Mouse (Mus musculus): Measurements from ENCODE around the gene Lrp3. TPM values are rescaled to one million over a fixed set of nuclear protein-coding genes. Genes with fewer than 3 reads are reported as not detected.

Gene Lrp3
- polyA plus RNA-seq, 1 experiment from 2014 or later = 21.7 TPM

DNA sequence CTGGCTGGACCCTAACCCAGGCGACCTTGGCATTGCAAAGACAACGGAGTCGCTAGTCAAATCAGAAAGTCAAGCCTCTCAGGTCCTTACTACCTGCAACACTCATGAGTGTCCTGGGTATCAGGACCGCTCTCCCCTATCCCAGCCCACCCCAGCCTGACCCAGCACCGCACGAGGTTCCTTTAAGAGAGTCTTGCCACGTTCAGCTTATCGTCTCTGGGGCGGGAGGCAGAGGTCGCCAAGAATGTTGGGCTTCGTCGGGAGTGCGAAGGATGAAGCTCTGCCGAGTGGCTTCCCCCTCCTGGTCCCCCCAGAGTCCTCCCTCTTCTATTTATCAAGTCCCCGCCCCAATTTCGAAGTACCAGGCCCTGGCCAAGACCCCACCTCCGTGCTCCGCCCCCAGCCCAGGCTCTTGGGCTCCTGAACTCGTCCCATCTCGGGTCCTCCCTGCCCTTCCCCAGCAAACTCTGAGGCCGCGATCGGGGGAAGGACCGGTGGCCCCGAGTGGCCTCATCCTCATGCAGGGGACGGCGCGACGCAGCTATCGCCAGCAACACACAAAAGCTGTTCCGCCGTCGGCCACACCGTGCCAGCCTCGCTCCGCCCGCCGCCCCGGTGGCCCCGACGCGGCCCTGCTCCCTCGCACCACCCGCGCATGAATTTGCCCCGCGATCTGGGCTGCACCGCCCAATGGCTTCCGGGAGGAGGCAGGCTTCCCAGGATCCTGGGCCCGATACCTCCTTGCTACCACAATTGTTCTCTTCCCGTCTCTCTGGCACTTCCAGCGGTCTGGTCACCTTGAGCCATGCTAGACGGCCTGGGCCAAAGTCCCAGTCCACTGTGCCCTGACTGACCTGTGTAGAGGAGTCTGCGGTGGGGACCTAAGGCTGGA is 30.2 kb downstream of the Lrp3 start:
- H3K27ac ChIP-seq (replicated peaks) = no peak overlapping the region
- no peaks in the 10 kb centered on the region for H3K36me3 ChIP-seq
- WGBS = 3% methylated on average over 54 of the region's 54 CpGs
- ATAC-seq (ENCODE audit: low read depth) = peak; percentile 72
- H3K27me3 ChIP-seq = peaks cover 56% of the 10 kb centered on the region
- peak overlapping the region; percentile 34 for H3K4me3 ChIP-seq
- H3K9ac ChIP-seq = peak overlapping the region; percentile 61
- peaks cover 9% of the 10 kb centered on the region; the same call in 1 of the 2 replicates for H3K9me3 ChIP-seq
- peaks cover 20% of the 10 kb centered on the region for H3K4me1 ChIP-seq (replicated peaks)
- H3K4me2 ChIP-seq = peak overlapping the region; percentile 57

- H3K4me1 ChIP-seq (replicated peaks) = peaks cover 5% of the 10 kb centered on the region; the same call in 1 of the 2 replicates
- H3K4me2 ChIP-seq = no peak overlapping the region
- no peak overlapping the region for H3K4me3 ChIP-seq
- no peak overlapping the region for H3K27ac ChIP-seq (replicated peaks)
- H3K36me3 ChIP-seq = no peaks in the 10 kb centered on the region
- 53% methylated on average over 18 of the region's 18 CpGs for WGBS
- no peaks in the 10 kb centered on the region for H3K9me3 ChIP-seq
- ATAC-seq (ENCODE audit: low read depth) = no peak
- peaks cover 14% of the 10 kb centered on the region for H3K27me3 ChIP-seq
- H3K9ac ChIP-seq = no peak overlapping the region
These were observed 38.6 kb downstream of the Lrp3 start for GRCm38 (mm10) chr7:35176412-35177381.

- no peak overlapping the region for H3K9ac ChIP-seq
- H3K4me2 ChIP-seq = no peak overlapping the region
- H3K27me3 ChIP-seq = peaks cover 17% of the 10 kb centered on the region
- ATAC-seq (ENCODE audit: low read depth) = no peak
- H3K9me3 ChIP-seq = no peaks in the 10 kb centered on the region
- peaks cover 9% of the 10 kb centered on the region; the same call in 1 of the 2 replicates for H3K4me1 ChIP-seq (replicated peaks)
- H3K27ac ChIP-seq (replicated peaks) = no peak overlapping the region
- no peak overlapping the region for H3K4me3 ChIP-seq
- WGBS = 93% methylated on average over 4 of the region's 4 CpGs
- no peaks in the 10 kb centered on the region for H3K36me3 ChIP-seq
These were observed 39.8 kb downstream of the Lrp3 start for GRCm38 (mm10) chr7:35175533-35175932.

GRCm38 (mm10) chr7:35172519-35172918 is 42.8 kb downstream of the Lrp3 start:
- WGBS = 75% methylated on average over 4 of the region's 4 CpGs
- no peak overlapping the region for H3K4me3 ChIP-seq
- no peak for ATAC-seq (ENCODE audit: low read depth)
- H3K4me2 ChIP-seq = no peak overlapping the region
- no peaks in the 10 kb centered on the region for H3K36me3 ChIP-seq
- H3K27me3 ChIP-seq = peaks cover 27% of the 10 kb centered on the region
- peaks cover 9% of the 10 kb centered on the region; the same call in 1 of the 2 replicates for H3K4me1 ChIP-seq (replicated peaks)
- H3K9me3 ChIP-seq = no peaks in the 10 kb centered on the region
- no peak overlapping the region for H3K9ac ChIP-seq
- no peak overlapping the region for H3K27ac ChIP-seq (replicated peaks)

DNA sequence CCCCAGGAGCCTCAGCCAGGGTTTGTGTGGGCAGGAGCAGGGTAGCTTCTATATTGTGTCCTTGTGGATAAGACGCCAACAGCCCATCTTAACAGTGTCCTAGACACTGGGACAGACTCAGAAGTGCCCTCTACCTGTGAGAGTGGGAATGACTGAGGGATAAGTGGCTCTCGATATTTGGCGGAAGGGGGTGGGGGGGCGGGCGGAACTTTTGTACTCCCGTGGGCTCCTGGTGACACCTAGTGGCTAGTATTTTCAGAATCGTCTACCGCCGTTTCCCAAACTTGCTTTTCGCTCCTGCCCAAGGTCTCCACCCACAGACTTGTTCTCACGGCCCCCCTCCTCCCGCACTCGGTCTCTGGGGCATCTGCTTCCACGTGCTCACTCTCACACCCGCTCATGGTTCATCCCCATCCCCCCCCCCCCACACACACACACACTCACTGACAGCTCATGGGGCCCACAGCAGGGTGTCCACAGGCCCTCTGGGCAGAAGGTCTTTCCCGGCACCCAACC is 43.4 kb downstream of the Lrp3 start:
- peak; percentile 76 for ATAC-seq (ENCODE audit: low read depth)
- peaks cover 27% of the 10 kb centered on the region for H3K27me3 ChIP-seq

DNA sequence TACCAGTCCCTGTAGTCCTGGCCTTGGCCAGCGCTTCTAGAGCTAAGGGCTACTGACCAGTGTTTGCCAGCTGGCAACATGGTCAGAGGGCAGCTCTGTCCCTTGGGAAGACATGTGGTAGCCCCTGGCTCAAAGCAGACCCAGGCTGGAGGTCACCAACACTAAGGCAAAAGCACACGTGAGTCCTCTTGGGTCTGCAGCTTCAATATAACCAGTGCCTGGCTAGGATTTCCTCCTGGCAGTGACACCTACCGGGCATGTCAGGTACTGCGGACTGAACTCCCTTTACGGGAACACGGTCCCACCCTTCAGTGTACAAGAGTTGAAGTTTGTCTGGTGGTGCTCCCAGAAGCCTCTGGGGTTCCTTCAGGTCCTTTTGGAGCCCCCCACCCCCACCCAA is 46.0 kb downstream of the Lrp3 start:
- WGBS = 15% methylated on average over 6 of the region's 6 CpGs
- no peak overlapping the region for H3K4me3 ChIP-seq

More for the DNA sequence above, 43.4 kb downstream of the Lrp3 start:
- no peak overlapping the region for H3K4me3 ChIP-seq
- no peaks in the 10 kb centered on the region for H3K9me3 ChIP-seq
- peak overlapping the region; percentile 20; the same call in 1 of the 2 replicates for H3K4me2 ChIP-seq
- H3K4me1 ChIP-seq (replicated peaks) = peaks cover 9% of the 10 kb centered on the region; the same call in 1 of the 2 replicates
- no peaks in the 10 kb centered on the region for H3K36me3 ChIP-seq
- WGBS = under 1% methylated on average over 14 of the region's 16 CpGs
- H3K27ac ChIP-seq (replicated peaks) = no peak overlapping the region
- H3K9ac ChIP-seq = no peak overlapping the region

DNA sequence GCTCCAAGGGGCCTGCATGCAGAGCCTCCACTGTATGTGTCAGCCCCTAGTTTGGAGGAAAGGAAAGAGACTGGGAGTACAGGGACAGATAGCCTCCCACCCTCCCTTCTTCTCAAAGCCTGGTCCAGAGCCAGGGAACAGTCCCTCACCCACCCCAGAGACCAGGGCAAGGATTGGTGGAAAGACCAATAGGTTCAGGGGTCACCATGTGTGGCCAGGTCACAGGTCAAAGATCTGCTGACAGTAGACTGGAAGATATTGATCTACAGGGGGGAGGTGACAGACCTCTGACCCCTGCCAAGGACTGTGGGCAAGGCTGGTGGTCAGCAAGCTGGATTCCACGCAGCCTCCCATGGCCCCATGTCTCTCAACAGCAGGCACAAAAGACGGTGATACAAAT is 47.4 kb downstream of the Lrp3 start:
- no peak overlapping the region for H3K4me2 ChIP-seq
- H3K4me3 ChIP-seq = no peak overlapping the region
- 53% methylated on average over 2 of the region's 2 CpGs for WGBS
- H3K9me3 ChIP-seq = no peaks in the 10 kb centered on the region
- H3K9ac ChIP-seq = no peak overlapping the region
- no peak for ATAC-seq (ENCODE audit: low read depth)
- H3K36me3 ChIP-seq = no peaks in the 10 kb centered on the region
- H3K4me1 ChIP-seq (replicated peaks) = peaks cover 9% of the 10 kb centered on the region; the same call in 1 of the 2 replicates
- peaks cover 21% of the 10 kb centered on the region for H3K27me3 ChIP-seq
- no peak overlapping the region for H3K27ac ChIP-seq (replicated peaks)

More for the DNA sequence above, 46.0 kb downstream of the Lrp3 start:
- Histone ChIP-seq H3K9me3 (no peaks in the 10 kb centered on the region), H3K4me2 (no peak overlapping the region), H3K27ac (replicated peaks) (no peak overlapping the region), H3K4me1 (replicated peaks) (peaks cover 9% of the 10 kb centered on the region; the same call in 1 of the 2 replicates), H3K27me3 (peaks cover 27% of the 10 kb centered on the region), H3K36me3 (no peaks in the 10 kb centered on the region), H3K9ac (no peak overlapping the region)
- ATAC-seq (ENCODE audit: low read depth) = peak; percentile 13; the same call in 1 of the 2 replicates

DNA sequence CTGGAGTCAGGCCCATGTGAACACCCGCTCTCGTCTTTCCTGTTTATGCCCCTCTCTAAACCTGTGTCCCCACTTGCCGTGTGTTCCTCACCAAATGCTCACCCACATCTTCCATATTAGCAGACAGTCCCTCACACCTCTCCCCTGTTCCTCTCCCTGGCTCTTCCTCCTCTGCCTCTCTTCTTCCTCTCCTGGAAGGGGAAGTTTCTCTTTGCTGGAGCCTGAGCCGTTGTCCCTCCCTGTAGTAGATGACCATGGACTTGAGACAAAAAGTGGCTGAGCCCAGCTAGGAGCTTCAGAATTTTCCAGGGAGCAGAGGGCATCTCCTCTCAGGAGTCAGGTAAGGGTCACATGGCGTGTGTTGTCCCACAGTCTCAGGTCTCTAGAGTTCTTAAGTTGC is 48.3 kb downstream of the Lrp3 start:
- Histone ChIP-seq H3K9me3 (no peaks in the 10 kb centered on the region), H3K4me1 (replicated peaks) (peaks cover 4% of the 10 kb centered on the region; the same call in 1 of the 2 replicates), H3K27ac (replicated peaks) (no peak overlapping the region), H3K36me3 (no peaks in the 10 kb centered on the region), H3K4me2 (no peak overlapping the region), H3K9ac (no peak overlapping the region), H3K27me3 (peaks cover 14% of the 10 kb centered on the region), H3K4me3 (no peak overlapping the region)
- no peak for ATAC-seq (ENCODE audit: low read depth)
- WGBS = 83% methylated on average over 5 of the region's 5 CpGs

DNA sequence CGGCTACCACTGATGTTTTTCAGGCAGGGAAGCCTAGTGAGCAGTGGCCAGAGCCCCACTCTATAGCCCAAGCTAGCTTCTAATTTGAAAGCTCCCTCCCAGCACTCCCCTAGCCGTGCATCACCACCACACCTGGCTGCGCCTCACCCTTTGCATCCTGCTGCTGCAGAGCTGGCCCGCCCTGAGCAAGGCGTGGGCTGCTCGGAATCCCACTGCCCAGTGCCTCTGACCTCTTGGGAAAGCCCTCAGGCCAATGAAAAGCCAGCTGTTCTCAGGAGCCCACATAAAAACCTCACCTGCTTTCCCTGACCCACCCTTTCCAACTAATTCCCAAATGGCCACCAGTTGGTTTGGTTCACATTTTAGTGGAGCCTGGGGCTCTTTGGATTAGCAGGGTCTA is 51.2 kb downstream of the Lrp3 start:
- no peaks in the 10 kb centered on the region for H3K27me3 ChIP-seq
- no peaks in the 10 kb centered on the region for H3K36me3 ChIP-seq
- no peak overlapping the region for H3K9ac ChIP-seq
- H3K9me3 ChIP-seq = no peaks in the 10 kb centered on the region
- no peak overlapping the region for H3K4me2 ChIP-seq
- 80% methylated on average over 6 of the region's 6 CpGs for WGBS
- no peak overlapping the region for H3K27ac ChIP-seq (replicated peaks)
- no peak for ATAC-seq (ENCODE audit: low read depth)
- H3K4me3 ChIP-seq = no peak overlapping the region
- no peaks in the 10 kb centered on the region for H3K4me1 ChIP-seq (replicated peaks)

DNA sequence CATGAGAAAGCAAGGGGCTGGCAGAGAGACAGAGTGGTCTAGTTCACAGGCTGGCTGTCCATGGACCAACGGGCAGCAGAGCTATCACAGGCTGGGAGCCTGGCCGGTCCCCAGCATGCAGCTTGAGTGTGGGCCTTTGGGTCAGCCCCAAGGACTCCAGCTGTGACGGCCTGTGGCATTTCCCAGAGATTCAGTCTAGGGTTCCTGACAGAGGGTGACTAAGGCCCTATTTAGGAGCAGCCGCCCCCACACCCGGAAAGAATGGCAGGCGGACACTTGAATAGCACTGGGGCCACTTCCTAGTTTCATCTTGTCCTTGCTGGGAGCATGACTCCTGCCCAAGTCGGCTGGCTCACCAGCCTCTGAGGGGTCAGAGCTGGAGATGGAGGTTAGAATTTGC is 51.7 kb downstream of the Lrp3 start:
- Histone ChIP-seq H3K9me3 (no peaks in the 10 kb centered on the region), H3K36me3 (no peaks in the 10 kb centered on the region), H3K27ac (replicated peaks) (no peak overlapping the region), H3K4me3 (no peak overlapping the region), H3K4me2 (no peak overlapping the region), H3K9ac (no peak overlapping the region), H3K27me3 (no peaks in the 10 kb centered on the region), H3K4me1 (replicated peaks) (no peaks in the 10 kb centered on the region)
- ATAC-seq (ENCODE audit: low read depth) = no peak
- WGBS = 84% methylated on average over 7 of the region's 7 CpGs

GRCm38 (mm10) chr7:35162443-35162842 is 52.9 kb downstream of the Lrp3 start:
- H3K36me3 ChIP-seq = no peaks in the 10 kb centered on the region
- H3K27ac ChIP-seq (replicated peaks) = no peak overlapping the region
- H3K27me3 ChIP-seq = no peaks in the 10 kb centered on the region
- no peak overlapping the region for H3K9ac ChIP-seq
- H3K4me1 ChIP-seq (replicated peaks) = no peaks in the 10 kb centered on the region
- H3K4me3 ChIP-seq = no peak overlapping the region
- no peak overlapping the region for H3K4me2 ChIP-seq
- no peaks in the 10 kb centered on the region for H3K9me3 ChIP-seq
- ATAC-seq (ENCODE audit: low read depth) = no peak
- 76% methylated on average over 6 of the region's 6 CpGs for WGBS
